Mouse (Mus musculus): ENCODE data around the gene Cdyl.

GRCm38 (mm10) chr13:35656853-35657252, 2.8 kb upstream of the Cdyl start:
- no peak for TF ChIP-seq CTCF (IDR thresholded peaks at IDR 0.05; ENCODE audit: borderline replicate concordance, insufficient read depth, low read depth, low read length)
- no peak for TF ChIP-seq POLR2A (IDR thresholded peaks at IDR 0.05; ENCODE audit: borderline replicate concordance, insufficient read depth, low read length)

All from cerebellum, adult 2 months (tissue).